Comparison of ENCODE assay signal across 13 mouse cellular contexts in genomic region chr6:4509395-4509794, GRCm38 (mm10).
"Had no signal": no experiment of that assay in that cellular context is flagged by ENCODE, and none has a peak within 500 bp of the region (broad histone marks: within the 10 kb centered on the region; RNA-seq: fewer than 3 reads in every experiment).

No protein-coding gene starts in this region.

- H3K36me3 ChIP-seq: midbrain, embryonic 10.5 days; neural tube, embryonic 12.5 days had no signal

- H3K27me3 ChIP-seq: neural tube, embryonic 12.5 days had no signal

- H3K27ac ChIP-seq: kidney, postnatal 0 days; layer of hippocampus, adult 2 months; liver, embryonic 14.5 days; midbrain, embryonic 10.5 days; neural tube, embryonic 12.5 days had no signal

- H3K9ac ChIP-seq: liver, embryonic 14.5 days; neural tube, embryonic 12.5 days had no signal

- H3K4me2 ChIP-seq: neural tube, embryonic 12.5 days had no signal

- DNase-seq: kidney, adult 8-10 months; kidney, postnatal 4 days; lung, adult 2 months; lung, postnatal 10 days; lung, postnatal 4 days; midbrain, embryonic 14.5 days; thymus, postnatal 36 days had no signal

- ATAC-seq: intestine, postnatal 0 days had no signal

- H3K9me3 ChIP-seq: midbrain, embryonic 10.5 days; neural tube, embryonic 12.5 days had no signal

- H3K4me3 ChIP-seq: layer of hippocampus, adult 2 months; midbrain, embryonic 10.5 days; neural tube, embryonic 12.5 days had no signal
